Mouse (Mus musculus): ENCODE data around the gene 6430531B16Rik.

The 6430531B16Rik gene

GRCm38 (mm10) chr7:139937138-139937537, 41.4 kb downstream of the 6430531B16Rik start:
- no peak for DNase-seq (ENCODE audit: low read depth)

GRCm38 (mm10) chr7:139936705-139937104, 41.9 kb downstream of the 6430531B16Rik start:
- DNase-seq (ENCODE audit: low read depth): no peak

- DNase-seq (ENCODE audit: low read depth): no peak
These were observed 47.8 kb downstream of the 6430531B16Rik start for GRCm38 (mm10) chr7:139930732-139931131.
